Mouse (Mus musculus) myocyte (in vitro differentiated cells): ENCODE data around the gene Cdk19.

Experiments
- E2F4 ChIP-seq: IDR thresholded peaks from one replicate; pipeline ENCODE4 v1.6.1; 2011; ENCODE audit warnings: mild to moderate bottlenecking, control low read depth, moderate library complexity; ENCODE audit not compliant: insufficient read depth
- MYOG ChIP-seq, 3 experiments: IDR thresholded peaks; one replicate each; pipeline ENCODE4 v1.6.1; 2011; ENCODE audit warnings: control low read depth in 2 of 3, low read depth in 2 of 3, mild to moderate bottlenecking in 2 of 3; ENCODE audit not compliant: insufficient read length in 2 of 3, control insufficient read depth in 1 of 3, insufficient read depth in 1 of 3
- POLR2A ChIP-seq: IDR thresholded peaks from one replicate; pipeline ENCODE4 v1.6.1; 2011; ENCODE audit warnings: low read depth, mild to moderate bottlenecking, control low read depth, moderate library complexity; ENCODE audit not compliant: insufficient read length
- POLR2AphosphoS2 ChIP-seq: IDR thresholded peaks from one replicate; pipeline ENCODE4 v1.6.1; 2011; ENCODE audit warnings: low read depth, control low read depth; ENCODE audit not compliant: insufficient read length
- SRF ChIP-seq: IDR thresholded peaks from one replicate; pipeline ENCODE4 v1.6.1; 2011; ENCODE audit warnings: low read depth; ENCODE audit not compliant: control insufficient read depth, insufficient read length
- TCF3 ChIP-seq: IDR thresholded peaks from one replicate; pipeline ENCODE4 v1.6.1; 2011; ENCODE audit warnings: low read depth, control low read depth; ENCODE audit not compliant: insufficient read length
- USF1 ChIP-seq: IDR thresholded peaks from one replicate; pipeline ENCODE4 v1.6.1; 2011; ENCODE audit warnings: low read depth, mild to moderate bottlenecking, control low read depth, moderate library complexity

GRCm38 (mm10) chr10:40500723-40501245 is 161.4 kb downstream of the Cdk19 start:
- TF ChIP-seq E2F4 (no peak), POLR2A (no peak), USF1 (no peak), POLR2AphosphoS2 (no peak), MYOG (IDR thresholded peaks at IDR 0.05; ENCODE audit: control insufficient read depth in 1 of 3, insufficient read depth in 1 of 3, insufficient read length in 2 of 3, low read depth in 2 of 3) (no peak), SRF (no peak), TCF3 (no peak)
